Mouse (Mus musculus) lung, adult 2 months (tissue): ENCODE measurements around the gene Eefsec.

ENCODE experiments used
- CTCF ChIP-seq: fragments of 200-500 bp; IDR thresholded peaks from 2 replicates; pipeline ENCODE4 v1.5.1; 2011; ENCODE audit warnings: mild to moderate bottlenecking, low read length, control low read depth; ENCODE audit not compliant: insufficient read depth
- POLR2A ChIP-seq: fragments of 200-500 bp; IDR thresholded peaks from 2 replicates; pipeline ENCODE4 v1.6.1; 2011; ENCODE audit warnings: low read depth, mild to moderate bottlenecking, control low read depth, low read length, borderline replicate concordance; ENCODE audit errors: extremely low read depth

GRCm38 (mm10) chr6:88321253-88321652, 125.1 kb downstream of the Eefsec start:
- TF ChIP-seq POLR2A: no peak
- no peak for TF ChIP-seq CTCF
